Mouse (Mus musculus) MEL (cell line): ENCODE measurements around the gene Rmnd1. TPM values are rescaled to one million over a fixed set of nuclear protein-coding genes. Genes with fewer than 3 reads are reported as not detected.

ENCODE experiments used
- DNase-seq: peaks from one replicate; pipeline ENCODE4 v3.0.0; 2011; ENCODE audit warnings: low read depth, low spot score
- H3K27ac ChIP-seq: 2 replicates; pipeline ENCODE4 v1.5.1; 2012; ENCODE audit warnings: low read depth, mild to moderate bottlenecking, control low read depth, low read length, moderate library complexity; ENCODE audit not compliant: control insufficient read depth
- H3K27me3 ChIP-seq, 2 experiments: fragments of 150-350 bp in 1 of 2; sonication (generic) in 1 of 2; 2 replicates each; pipeline ENCODE4 v1.6.1; 2012; ENCODE audit warnings: low read length in 2 of 2, mild to moderate bottlenecking in 2 of 2, improper control_type of control experiment in 1 of 2, moderate library complexity in 1 of 2; ENCODE audit not compliant: insufficient read depth in 2 of 2, control insufficient read depth in 1 of 2
- H3K36me3 ChIP-seq, 2 experiments: 2 replicates each; pipeline ENCODE4 v1.6.1; 2012 to 2014; ENCODE audit warnings: low read length in 2 of 2, improper control_type of control experiment in 1 of 2, inconsistent platforms in 1 of 2, mild to moderate bottlenecking in 1 of 2; ENCODE audit not compliant: insufficient read depth in 2 of 2, control insufficient read depth in 1 of 2
- H3K4me1 ChIP-seq, 2 experiments: fragments of 150-350 bp in 1 of 2; sonication (generic) in 1 of 2; 2 replicates each; pipeline ENCODE4 v1.6.1; 2012; ENCODE audit warnings: low read length in 2 of 2, improper control_type of control experiment in 1 of 2, mild to moderate bottlenecking in 1 of 2; ENCODE audit not compliant: insufficient read depth in 2 of 2, control insufficient read depth in 1 of 2
- H3K4me3 ChIP-seq, 2 experiments: fragments of 150-350 bp in 1 of 2; sonication (generic) in 1 of 2; 2 replicates each; pipeline ENCODE4 v1.5.1; 2012; ENCODE audit warnings: low read depth in 2 of 2, low read length in 2 of 2, mild to moderate bottlenecking in 2 of 2, moderate library complexity in 2 of 2, control low read depth in 1 of 2, improper control_type of control experiment in 1 of 2; ENCODE audit not compliant: control insufficient read depth in 1 of 2, insufficient read depth in 1 of 2
- H3K79me2 ChIP-seq: 2 replicates; pipeline ENCODE4 v1.6.1; 2012; ENCODE audit warnings: mild to moderate bottlenecking, low read length, moderate library complexity; ENCODE audit not compliant: control insufficient read depth, poor library complexity, insufficient read depth
- H3K9ac ChIP-seq: 2 replicates; pipeline ENCODE4 v1.6.1; 2012; ENCODE audit warnings: low read depth, mild to moderate bottlenecking, control low read depth, low read length, moderate library complexity; ENCODE audit not compliant: control insufficient read depth, poor library complexity, severe bottlenecking
- H3K9me3 ChIP-seq: fragments of 150-350 bp; sonication (generic); replicated peaks from 2 replicates; pipeline ENCODE4 v1.6.1; 2012; ENCODE audit warnings: mild to moderate bottlenecking, low read length, improper control_type of control experiment, moderate library complexity; ENCODE audit not compliant: insufficient read depth
- CHD1 ChIP-seq: IDR thresholded peaks from 2 replicates; pipeline ENCODE4 v1.6.1; 2012; ENCODE audit warnings: low read depth, mild to moderate bottlenecking, inconsistent platforms, low read length, improper control_type of control experiment
- CTCF ChIP-seq, 3 experiments: IDR thresholded peaks in 2 of 3; conservative IDR thresholded peaks in 1 of 3; 2 replicates each; pipeline ENCODE4 v1.5.1; 2011 to 2012; ENCODE audit warnings: low read length in 3 of 3, low read depth in 2 of 3, mild to moderate bottlenecking in 2 of 3, improper control_type of control experiment in 1 of 3, inconsistent platforms in 1 of 3, mixed read lengths in 1 of 3, moderate library complexity in 1 of 3; ENCODE audit not compliant: control insufficient read depth in 1 of 3, insufficient read depth in 1 of 3, poor library complexity in 1 of 3, severe bottlenecking in 1 of 3
- E2F4 ChIP-seq: IDR thresholded peaks from 2 replicates; pipeline ENCODE4 v1.6.1; 2011; ENCODE audit warnings: low read depth, low read length, improper control_type of control experiment, borderline replicate concordance
- EP300 ChIP-seq, 2 experiments: IDR thresholded peaks; 2 replicates each; pipeline ENCODE4 v1.6.1; 2011; ENCODE audit warnings: improper control_type of control experiment in 2 of 2, low read length in 2 of 2, low read depth in 1 of 2, mild to moderate bottlenecking in 1 of 2
- MAFK ChIP-seq: IDR thresholded peaks from 2 replicates; pipeline ENCODE4 v1.6.1; 2011; ENCODE audit warnings: low read depth, mild to moderate bottlenecking, low read length, improper control_type of control experiment, borderline replicate concordance
- MYC ChIP-seq: IDR thresholded peaks from 2 replicates; pipeline ENCODE4 v1.6.1; 2011; ENCODE audit warnings: low read depth, mild to moderate bottlenecking, low read length, improper control_type of control experiment, moderate library complexity
- POLR2A ChIP-seq, 2 experiments: IDR thresholded peaks; 2 replicates each; pipeline ENCODE4 v1.6.1; 2011 to 2012; ENCODE audit warnings: low read length in 2 of 2, mild to moderate bottlenecking in 2 of 2, control low read depth in 1 of 2, improper control_type of control experiment in 1 of 2, low read depth in 1 of 2, moderate library complexity in 1 of 2; ENCODE audit not compliant: control insufficient read depth in 1 of 2, insufficient read depth in 1 of 2, poor library complexity in 1 of 2
- SIN3A ChIP-seq: IDR thresholded peaks from 2 replicates; pipeline ENCODE4 v1.6.1; 2012; ENCODE audit warnings: low read length, improper control_type of control experiment, inconsistent platforms
- UBTF ChIP-seq: IDR thresholded peaks from 2 replicates; pipeline ENCODE4 v1.6.1; 2012; ENCODE audit warnings: low read depth, mild to moderate bottlenecking, inconsistent platforms, low read length, improper control_type of control experiment, moderate library complexity, borderline replicate concordance; ENCODE audit not compliant: insufficient read depth
- USF1 ChIP-seq: IDR thresholded peaks from 2 replicates; pipeline ENCODE4 v1.6.1; 2014; ENCODE audit warnings: low read depth, mild to moderate bottlenecking, inconsistent platforms, low read length, improper control_type of control experiment, moderate library complexity
- ZC3H11A ChIP-seq: IDR thresholded peaks from 2 replicates; pipeline ENCODE4 v1.6.1; 2012; ENCODE audit warnings: low read depth, mild to moderate bottlenecking, inconsistent platforms, low read length, improper control_type of control experiment
- ZNF384 ChIP-seq: IDR thresholded peaks from 2 replicates; pipeline ENCODE4 v1.6.1; 2012; ENCODE audit warnings: low read depth, mild to moderate bottlenecking, inconsistent platforms, low read length, improper control_type of control experiment
- polyA plus RNA-seq, 2 experiments: library from polyadenylated mRNA; stranded (reverse) in 1 of 2; unstranded in 1 of 2; fragments of >175 nt in 1 of 2; fragments of >200 nt in 1 of 2; gene quantifications; 2 replicates each; pipeline versions ENCODE4 v1.2.1 to v1.2.4; 2012; ENCODE audit warnings: low replicate concordance in 2 of 2, low read depth in 1 of 2; ENCODE audit not compliant: insufficient read length in 2 of 2, insufficient read depth in 1 of 2, missing spikeins in 1 of 2
- total RNA-seq: library from RNA; depleted of rRNA; stranded (reverse); fragments of 300-350 nt; gene quantifications from 2 replicates; pipeline ENCODE4 v1.2.3, GENCODE M21; 2012

The Rmnd1 gene
- total and polyA plus RNA-seq, 3 experiments: 38.8 to 39.6 TPM; not detected in 1

DNA sequence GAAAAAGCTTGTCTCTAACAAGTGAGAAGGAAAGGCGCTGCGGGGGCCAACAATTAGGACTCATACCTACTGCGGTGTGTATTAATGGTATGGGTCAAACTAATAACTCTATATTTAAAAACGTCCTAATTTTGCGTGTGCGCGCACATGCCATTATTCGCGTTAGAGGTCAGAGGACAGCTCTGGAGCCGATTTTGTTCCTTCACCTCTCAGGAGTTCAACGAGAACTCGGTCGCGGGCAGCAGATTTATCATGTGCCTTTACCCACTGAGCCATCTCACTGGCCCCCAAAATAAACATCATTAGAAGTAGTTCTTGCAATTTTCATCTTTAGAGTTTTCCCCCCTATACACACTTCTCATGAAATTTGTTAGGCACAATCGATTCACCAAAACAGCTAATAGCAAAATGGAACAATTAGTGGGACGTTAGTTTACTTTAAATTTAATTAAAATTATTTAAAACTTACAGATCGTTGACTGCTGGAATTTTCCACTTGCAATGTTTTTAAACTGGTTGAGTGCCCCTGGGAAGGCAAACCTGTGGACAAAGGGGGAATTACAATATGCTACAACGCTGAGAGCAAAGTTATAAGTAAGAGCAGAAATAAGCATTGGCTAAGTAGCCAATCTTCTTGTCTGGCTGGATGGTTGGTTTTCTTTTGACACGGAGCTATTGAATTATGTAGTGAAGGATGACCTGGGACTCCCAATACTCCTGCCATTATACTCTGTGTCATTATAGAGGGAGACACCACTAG lies 988 bp upstream of the Rmnd1 start:
- peak overlapping the region; percentile 99 for H3K27ac ChIP-seq
- H3K4me1 ChIP-seq: peaks cover 5 to 23% of the 10 kb centered on the region in 2 experiments; a peak in 3 of 4 replicates
- no peaks in the 10 kb centered on the region for H3K27me3 ChIP-seq
- no peaks in the 10 kb centered on the region for H3K9me3 ChIP-seq
- peak overlapping the region; percentile 68 to 74 for H3K4me3 ChIP-seq
- H3K9ac ChIP-seq: peak overlapping the region; percentile 91
- peak; percentile 80; the same call in 1 of the 2 replicates for TF ChIP-seq CHD1
- 0 out of 2 replicates have a peak, but pooled peaks have one; percentile 42 for TF ChIP-seq ZNF384
- TF ChIP-seq MAFK: no peak
- no peak for TF ChIP-seq E2F4
- peak in 1 of 3 experiments; percentile 34; a peak in 2 of 6 replicates for TF ChIP-seq CTCF (IDR thresholded peaks at IDR 0.05 in 2 of 3, conservative IDR thresholded peaks at IDR 0.05 in 1 of 3; ENCODE audit: control insufficient read depth in 1 of 3, insufficient read depth in 1 of 3, low read depth in 2 of 3, low read length in 3 of 3, poor library complexity in 1 of 3, severe bottlenecking in 1 of 3)
- peak; percentile 16; the same call in 1 of the 2 replicates for TF ChIP-seq MYC
- TF ChIP-seq, all 39 proteins: peak for 4
- peak; percentile 66 for DNase-seq
- peaks cover 38% of the 10 kb centered on the region for H3K79me2 ChIP-seq
- peaks cover 1 to 18% of the 10 kb centered on the region in 2 experiments for H3K36me3 ChIP-seq

DNA sequence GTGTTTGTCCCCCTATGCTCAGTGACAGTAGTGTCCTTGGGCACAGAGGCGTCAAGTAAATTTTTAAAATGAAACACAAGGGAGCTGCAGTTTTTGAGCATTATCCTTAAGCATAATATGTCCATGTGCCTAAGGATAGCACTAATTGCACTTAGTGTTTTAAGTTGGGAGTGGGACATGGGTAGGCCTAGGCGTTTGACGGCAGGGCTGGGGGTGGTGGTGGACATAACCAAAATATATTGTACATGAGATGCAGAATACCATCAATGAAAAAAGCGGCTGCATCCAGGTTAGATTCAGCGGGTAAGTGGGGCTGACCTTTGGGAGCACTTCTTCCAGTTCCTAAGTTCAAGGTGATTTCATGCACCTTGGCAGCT lies 454 bp downstream of the Rmnd1 start:
- no peaks in the 10 kb centered on the region for H3K9me3 ChIP-seq
- H3K4me1 ChIP-seq: peaks cover 5 to 23% of the 10 kb centered on the region in 2 experiments; a peak in 3 of 4 replicates
- H3K4me3 ChIP-seq: peak overlapping the region; percentile 74 to 98
- H3K27me3 ChIP-seq: no peaks in the 10 kb centered on the region
- H3K9ac ChIP-seq: peak overlapping the region; percentile 99
- peaks cover 38% of the 10 kb centered on the region for H3K79me2 ChIP-seq
- H3K27ac ChIP-seq: peak overlapping the region; percentile 91
- H3K36me3 ChIP-seq: peaks cover 0 to 18% of the 10 kb centered on the region in 2 experiments; a peak in 3 of 4 replicates
- TF ChIP-seq USF1: no peak
- TF ChIP-seq ZNF384: no peak
- TF ChIP-seq UBTF: 0 out of 2 replicates have a peak, but pooled peaks have one; percentile 16
- TF ChIP-seq EP300 (IDR thresholded peaks at IDR 0.05; ENCODE audit: low read depth in 1 of 2, low read length in 2 of 2): no peak
- no peak for TF ChIP-seq POLR2A (IDR thresholded peaks at IDR 0.05; ENCODE audit: control insufficient read depth in 1 of 2, insufficient read depth in 1 of 2, low read depth in 1 of 2, low read length in 2 of 2, poor library complexity in 1 of 2)
- DNase-seq: no peak

DNA sequence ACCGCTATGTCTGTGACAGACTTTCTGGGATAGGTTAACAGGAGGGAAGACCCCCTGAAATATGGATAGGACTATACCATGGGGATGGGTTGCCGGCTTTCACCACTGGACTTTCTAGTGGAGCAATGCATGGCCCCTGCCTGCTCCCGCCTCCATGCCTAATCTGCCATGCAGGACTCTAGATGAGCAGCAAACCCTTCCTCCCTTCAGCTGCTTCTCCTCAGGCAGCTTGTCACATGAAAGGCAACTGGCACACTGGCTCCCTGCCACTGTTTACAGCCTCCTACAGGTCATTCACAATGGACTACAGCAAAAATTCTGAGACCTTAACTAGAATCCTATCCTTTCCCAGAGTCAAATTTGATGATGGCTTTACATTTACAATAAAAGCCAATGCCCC lies 1.4 kb downstream of the Rmnd1 start:
- Histone ChIP-seq H3K9ac (peak overlapping the region; percentile 99), H3K27ac (peak overlapping the region; percentile 39), H3K4me1 (peaks cover 5 to 23% of the 10 kb centered on the region in 2 experiments; a peak in 3 of 4 replicates), H3K79me2 (peaks cover 38% of the 10 kb centered on the region), H3K36me3 (peaks cover 3 to 18% of the 10 kb centered on the region in 2 experiments), H3K9me3 (no peaks in the 10 kb centered on the region), H3K27me3 (no peaks in the 10 kb centered on the region), H3K4me3 (peak overlapping the region; percentile 74 to 98)
- peak; percentile 49 for DNase-seq
- no peak for TF ChIP-seq ZC3H11A
- TF ChIP-seq POLR2A (IDR thresholded peaks at IDR 0.05; ENCODE audit: control insufficient read depth in 1 of 2, insufficient read depth in 1 of 2, low read depth in 1 of 2, low read length in 2 of 2, poor library complexity in 1 of 2): peak in 1 of 2 experiments; percentile 26; a peak in 1 of 4 replicates
- 0 out of 2 replicates have a peak, but pooled peaks have one; percentile 14 for TF ChIP-seq SIN3A
